Mouse (Mus musculus) kidney, adult 2 months (tissue): Measurements from ENCODE around the gene Kif7.

Source experiments
- CTCF ChIP-seq: fragments of 200-500 bp; conservative IDR thresholded peaks from 2 replicates; pipeline ENCODE4 v1.5.1; 2011; ENCODE audit warnings: low read depth, mild to moderate bottlenecking, control low read depth, low read length, moderate library complexity, mixed read lengths; ENCODE audit not compliant: insufficient read depth, insufficient read length
- POLR2A ChIP-seq: fragments of 200-500 bp; IDR thresholded peaks from one replicate; pipeline ENCODE4 v1.6.1; 2011; ENCODE audit warnings: low read depth, low read length, control low read depth

DNA sequence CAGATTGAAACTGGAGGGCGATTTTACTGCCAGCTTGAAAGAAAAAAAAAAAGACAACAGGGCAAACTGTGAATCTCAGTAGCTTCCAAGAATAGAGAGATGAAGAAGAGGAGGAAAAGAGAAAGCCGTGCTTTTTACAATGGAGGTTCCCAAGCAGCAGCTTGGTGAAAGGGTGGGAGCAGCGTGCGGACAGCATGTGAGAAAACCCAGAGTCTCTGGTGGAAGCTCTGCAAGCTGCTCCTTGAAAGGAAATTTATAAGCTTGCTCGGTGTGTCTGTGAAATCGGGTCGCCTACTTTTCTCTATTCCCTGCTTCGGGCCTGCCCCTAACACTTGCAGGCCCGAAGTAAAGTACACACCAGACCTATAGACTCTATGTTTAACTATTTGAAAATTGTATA is 28.5 kb upstream of the Kif7 start:
- TF ChIP-seq POLR2A (no peak), CTCF (no peak)
